Mouse (Mus musculus) heart, postnatal 0 days (tissue): ENCODE data around the gene Ano6. TPM values are rescaled to one million over a fixed set of nuclear protein-coding genes. Genes with fewer than 3 reads are reported as not detected.

Experiments used
- ATAC-seq: fragments of 200-750 bp; cut with Nextera tagmentation; 2 replicates; pipeline ENCODE4 v1.8.0; 2017; ENCODE audit warnings: low read depth, moderate number of reproducible peaks, moderate library complexity; ENCODE audit not compliant: insufficient read depth
- DNase-seq: peaks from one replicate; pipeline ENCODE4 v3.0.0-alpha.2; 2016; ENCODE audit warnings: low spot score
- H3K27ac ChIP-seq: fragments of 300-500 bp; sonication (generic); 2 replicates; pipeline ENCODE4 v1.5.1; 2014; ENCODE audit warnings: low read depth, mild to moderate bottlenecking
- H3K27me3 ChIP-seq: fragments of 300-500 bp; sonication (generic); 2 replicates; pipeline ENCODE4 v1.6.1; 2014; ENCODE audit warnings: low read length, mixed read lengths; ENCODE audit not compliant: control insufficient read depth, insufficient read depth
- H3K36me3 ChIP-seq: fragments of 300-500 bp; sonication (generic); replicated peaks from 2 replicates; pipeline ENCODE4 v1.6.1; 2014; ENCODE audit warnings: low read length, mixed read lengths; ENCODE audit not compliant: control insufficient read depth, insufficient read depth
- H3K4me1 ChIP-seq: fragments of 300-500 bp; sonication (generic); 2 replicates; pipeline ENCODE4 v1.6.1; 2014; ENCODE audit warnings: antibody characterized with exemption; ENCODE audit not compliant: control insufficient read depth, insufficient read depth
- H3K4me2 ChIP-seq: fragments of 300-500 bp; sonication (generic); 2 replicates; pipeline ENCODE4 v1.6.1; 2014; ENCODE audit warnings: low read depth, mild to moderate bottlenecking, low read length, moderate library complexity
- H3K4me3 ChIP-seq: fragments of 300-500 bp; sonication (generic); 2 replicates; pipeline ENCODE4 v1.5.1; 2014; ENCODE audit warnings: low read depth, low read length
- H3K9ac ChIP-seq: fragments of 300-500 bp; sonication (generic); replicated peaks from 2 replicates; pipeline ENCODE4 v1.6.1; 2014; ENCODE audit warnings: low read depth, low read length, mixed read lengths
- H3K9me3 ChIP-seq: fragments of 300-500 bp; sonication (generic); replicated peaks from 2 replicates; pipeline ENCODE4 v1.6.1; 2016; ENCODE audit warnings: low read length; ENCODE audit not compliant: control insufficient read depth
- CTCF ChIP-seq: IDR thresholded peaks from 2 replicates; pipeline ENCODE4 v1.5.1; 2016; ENCODE audit warnings: antibody characterized with exemption, control low read depth, low read depth
- EP300 ChIP-seq: IDR thresholded peaks from 2 replicates; pipeline ENCODE4 v1.6.1; 2016; ENCODE audit warnings: antibody characterized with exemption, low read depth
- WGBS: fragments of 180-500 bp; shearing (Covaris S2); extraction: QIAGEN DNeasy Blood & Tissue Kit; methylation state at CpG from one replicate; pipeline ENCODE4 v1.1.7; 2014; 5-methylcytosine and 5-hydroxymethylcytosine counted together
- polyA plus RNA-seq: library from polyadenylated mRNA; unstranded; fragments of >200 nt; fragmentation: Nextera tagmentation; extraction: Ambion mirVana; gene quantifications from 2 replicates; pipeline ENCODE4 v1.2.1, GENCODE M21; 2015
- total RNA-seq: library from RNA; depleted of rRNA; stranded (reverse); fragments of >200 nt; gene quantifications from 2 replicates; pipeline ENCODE4 v1.2.3, GENCODE M21; 2014; ENCODE audit warnings: low replicate concordance

The Ano6 gene
- total and polyA plus RNA-seq, 2 experiments from 2014 or later: 14.2 to 26.5 TPM

DNA sequence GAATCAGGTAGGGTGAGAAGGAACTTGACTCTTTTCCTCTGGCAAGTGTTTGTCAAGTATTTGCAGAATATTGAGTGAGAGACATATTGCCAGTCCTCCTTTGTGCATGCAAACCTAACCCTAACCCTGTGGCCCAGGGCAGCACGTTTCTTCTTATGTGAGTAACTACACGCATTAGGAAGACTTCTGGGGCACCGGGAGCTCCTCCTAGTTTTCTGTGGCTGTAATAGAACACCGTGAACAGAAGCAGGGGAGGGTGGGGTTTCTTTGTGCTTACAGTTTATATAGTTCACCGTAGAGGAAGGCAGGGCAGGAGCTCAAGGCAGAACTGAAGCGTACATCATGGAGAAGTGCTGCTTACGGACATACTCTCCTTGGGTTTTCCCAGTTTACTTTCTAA, 65.3 kb downstream of the Ano6 start:
- ATAC-seq (no peak), DNase-seq (no peak)
- H3K27ac ChIP-seq: no peak overlapping the region
- WGBS: 66% methylated on average over 7 of the region's 7 CpGs
- no peaks in the 10 kb centered on the region for H3K9me3 ChIP-seq
- TF ChIP-seq CTCF (no peak), EP300 (no peak)
- H3K4me2 ChIP-seq: no peak overlapping the region
- H3K4me1 ChIP-seq: no peaks in the 10 kb centered on the region
- H3K27me3 ChIP-seq: no peaks in the 10 kb centered on the region
- no peaks in the 10 kb centered on the region for H3K36me3 ChIP-seq
- H3K9ac ChIP-seq: no peak overlapping the region
- no peak overlapping the region for H3K4me3 ChIP-seq

DNA sequence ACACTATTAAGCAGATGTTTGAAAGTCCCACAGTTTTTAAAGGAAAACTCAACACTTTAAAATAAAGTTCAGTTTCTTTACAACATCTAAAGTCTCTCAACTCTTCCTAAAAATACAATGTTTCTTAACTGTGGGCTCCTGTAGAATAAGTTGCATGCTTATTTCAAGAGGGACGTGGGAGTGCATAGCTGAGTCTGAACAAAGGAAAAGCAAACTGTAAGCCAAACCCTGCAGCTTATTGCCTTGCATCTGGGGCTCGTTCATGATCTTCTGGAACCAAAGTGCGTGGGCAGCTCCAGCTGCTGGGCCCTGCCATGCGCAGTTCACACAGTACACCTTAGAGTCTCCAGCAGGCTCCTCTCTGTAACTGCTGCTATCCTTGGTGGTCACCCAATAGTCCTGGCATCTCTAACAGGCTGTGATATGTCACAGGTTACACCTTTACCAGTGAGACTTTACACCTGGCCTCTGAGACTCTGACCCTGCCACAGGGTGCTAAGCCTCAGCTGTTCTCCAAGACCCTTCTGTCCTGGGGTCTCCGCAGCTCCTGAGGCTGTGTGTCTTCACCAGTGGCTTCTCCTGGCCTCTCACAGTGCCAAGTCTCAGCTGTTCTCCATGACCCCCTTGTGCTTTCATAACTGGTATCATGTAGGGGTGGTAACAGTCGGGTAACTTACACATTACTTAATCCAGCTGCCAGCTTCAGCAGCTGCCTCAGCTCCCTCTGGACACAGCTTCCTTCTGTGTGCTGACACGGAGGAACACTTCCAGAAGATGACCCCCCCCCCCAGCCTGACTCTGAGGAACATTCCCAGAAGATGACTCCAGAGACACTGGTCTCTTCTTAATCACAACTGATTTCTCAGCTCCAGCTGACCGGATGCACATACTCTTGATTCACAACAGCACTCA, 66.3 kb downstream of the Ano6 start:
- 60% methylated on average over 8 of the region's 8 CpGs for WGBS
- no peak overlapping the region for H3K4me3 ChIP-seq
- H3K27ac ChIP-seq: peak overlapping the region; percentile 41; the same call in 1 of the 2 replicates
- ATAC-seq (peak; percentile 44), DNase-seq (no peak)
- no peaks in the 10 kb centered on the region for H3K27me3 ChIP-seq
- no peak for TF ChIP-seq EP300
- TF ChIP-seq CTCF: no peak
- no peak overlapping the region for H3K9ac ChIP-seq
- no peak overlapping the region for H3K4me2 ChIP-seq
- no peaks in the 10 kb centered on the region for H3K9me3 ChIP-seq
- no peaks in the 10 kb centered on the region for H3K4me1 ChIP-seq
- H3K36me3 ChIP-seq: no peaks in the 10 kb centered on the region

DNA sequence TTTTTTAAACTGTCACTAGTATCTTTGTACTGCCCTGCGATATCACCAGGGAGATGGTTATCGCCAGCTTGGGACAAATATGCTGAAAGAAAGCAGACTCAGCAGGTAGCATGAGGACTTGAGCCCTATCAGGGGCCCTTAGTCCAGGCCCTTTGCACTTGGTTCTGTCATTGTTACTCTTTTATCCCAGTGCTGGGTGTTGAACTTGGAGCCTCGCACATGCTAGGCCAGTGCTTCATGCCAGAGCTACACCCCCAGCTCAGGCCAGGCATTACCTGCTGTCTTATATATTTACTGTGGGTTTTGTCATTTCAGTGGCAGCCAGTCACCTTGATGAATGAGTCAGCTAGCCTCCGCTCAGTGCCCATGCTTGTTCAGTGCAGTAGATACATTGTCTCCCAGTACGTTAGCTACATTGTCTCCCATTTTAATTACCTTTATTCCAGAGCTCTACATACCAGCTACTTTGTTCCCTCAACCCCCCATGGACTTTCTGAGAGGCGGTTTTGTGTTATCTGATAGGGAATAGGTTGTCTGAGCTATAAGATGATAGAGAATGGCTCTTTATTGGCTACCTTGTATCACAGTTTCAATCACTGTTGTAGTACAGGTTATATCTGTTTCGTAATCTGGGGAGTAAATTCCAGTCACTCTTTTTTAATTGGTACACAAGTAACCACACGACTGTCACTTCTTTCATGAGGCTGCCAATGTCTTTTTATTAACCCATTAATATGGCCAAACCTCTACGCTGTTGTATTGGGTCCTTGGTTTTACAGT, 68.4 kb downstream of the Ano6 start:
- TF ChIP-seq CTCF: no peak
- TF ChIP-seq EP300: no peak
- Histone ChIP-seq H3K4me1 (no peaks in the 10 kb centered on the region), H3K9ac (no peak overlapping the region), H3K36me3 (no peaks in the 10 kb centered on the region), H3K4me2 (no peak overlapping the region), H3K4me3 (no peak overlapping the region), H3K9me3 (no peaks in the 10 kb centered on the region), H3K27me3 (no peaks in the 10 kb centered on the region), H3K27ac (no peak overlapping the region)
- no peak for DNase-seq
- no peak for ATAC-seq
- 87% methylated on average over 9 of the region's 9 CpGs for WGBS

DNA sequence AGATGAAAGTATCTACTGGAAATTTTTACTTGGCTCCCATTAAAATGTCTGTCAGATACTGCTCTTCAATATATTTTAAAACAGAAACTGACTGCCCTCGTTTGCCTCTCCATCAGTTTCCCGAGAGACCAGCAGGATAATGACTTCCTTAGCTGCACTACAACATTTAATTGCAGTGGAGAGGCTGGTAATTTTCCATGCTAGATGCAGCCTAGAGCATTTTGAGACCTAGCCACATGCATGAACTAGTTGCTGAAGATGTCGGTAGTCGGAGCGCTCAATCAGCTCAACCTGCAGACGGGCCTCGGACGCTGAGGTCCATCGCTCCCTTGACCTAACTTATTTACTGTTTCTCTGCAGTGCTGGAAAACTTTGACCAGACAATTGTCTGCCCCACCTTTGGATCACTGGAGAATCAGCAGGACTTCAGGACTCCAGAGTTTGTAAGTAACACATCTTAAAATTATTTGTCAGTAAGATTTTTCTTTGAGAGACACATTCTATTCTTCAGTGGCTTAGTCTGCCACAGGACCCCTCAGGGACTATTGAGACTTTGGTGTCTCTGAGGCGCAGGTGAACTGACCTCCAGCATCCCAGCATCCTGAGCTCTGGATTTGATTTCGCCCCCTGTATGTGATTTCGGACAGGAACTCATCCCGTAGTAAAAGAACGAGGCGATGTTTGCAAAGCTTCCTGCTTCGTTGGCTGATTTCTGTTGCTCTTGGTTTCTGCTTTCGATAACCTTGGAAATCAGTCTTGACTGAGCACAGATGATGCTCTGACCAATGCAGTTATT, 73.4 kb downstream of the Ano6 start:
- WGBS: 81% methylated on average over 17 of the region's 17 CpGs
- no peaks in the 10 kb centered on the region for H3K9me3 ChIP-seq
- H3K4me3 ChIP-seq: no peak overlapping the region
- TF ChIP-seq EP300: no peak
- TF ChIP-seq CTCF: no peak
- DNase-seq (no peak), ATAC-seq (no peak)
- no peaks in the 10 kb centered on the region for H3K4me1 ChIP-seq
- H3K36me3 ChIP-seq: no peaks in the 10 kb centered on the region
- no peak overlapping the region for H3K27ac ChIP-seq
- no peak overlapping the region for H3K4me2 ChIP-seq
- H3K9ac ChIP-seq: no peak overlapping the region
- no peaks in the 10 kb centered on the region for H3K27me3 ChIP-seq

DNA sequence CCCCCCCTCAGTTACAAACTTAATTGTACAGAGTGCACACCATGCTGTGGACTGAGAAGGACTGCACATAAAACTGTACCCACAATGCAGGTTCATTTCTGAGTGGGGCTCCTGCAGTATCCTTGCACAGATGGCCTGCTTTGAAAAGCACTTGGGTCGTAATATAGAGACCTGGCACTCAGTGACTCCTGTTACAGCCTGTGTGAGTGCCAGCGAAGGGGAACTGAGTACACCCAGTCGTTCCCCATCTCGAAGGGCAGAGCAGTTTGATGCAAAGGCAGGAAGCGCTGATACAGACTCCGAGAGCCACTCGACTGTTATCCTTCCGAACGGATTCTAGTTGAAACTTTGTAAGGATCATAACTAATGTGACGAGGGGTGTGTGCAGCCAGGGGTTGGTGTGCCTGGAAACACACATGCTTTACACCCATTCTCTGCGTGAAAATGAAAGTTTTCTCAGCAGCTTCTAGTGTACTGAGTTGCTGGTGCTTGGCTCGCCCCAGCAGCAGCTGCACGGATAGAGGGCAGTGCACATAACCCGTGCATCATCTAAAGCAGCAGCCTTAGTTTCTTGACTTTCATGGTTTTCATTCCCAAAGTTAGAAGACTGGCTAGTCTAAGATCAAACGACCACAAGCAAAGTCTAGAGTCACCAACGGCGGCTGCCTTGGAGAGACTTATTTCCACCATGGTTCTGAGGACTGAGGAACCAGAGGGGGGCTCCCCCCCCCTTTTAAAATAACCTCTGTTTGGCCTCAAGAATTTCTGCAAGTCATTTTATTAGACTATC, 74.9 kb downstream of the Ano6 start:
- Histone ChIP-seq H3K4me1 (no peaks in the 10 kb centered on the region), H3K27me3 (no peaks in the 10 kb centered on the region), H3K9me3 (no peaks in the 10 kb centered on the region), H3K4me2 (no peak overlapping the region), H3K27ac (no peak overlapping the region), H3K4me3 (no peak overlapping the region), H3K9ac (no peak overlapping the region), H3K36me3 (no peaks in the 10 kb centered on the region)
- TF ChIP-seq CTCF: no peak
- TF ChIP-seq EP300: no peak
- 90% methylated on average over 17 of the region's 17 CpGs for WGBS
- DNase-seq: no peak
- no peak for ATAC-seq
